8 mouse cellular contexts compared by ENCODE assay signal in genomic region chr8:84847684-84848435, GRCm38 (mm10). TPM values are rescaled to one million over a fixed set of nuclear protein-coding genes. Genes with fewer than 3 reads are reported as not detected.
DNase-seq lines count a peak whose midpoint lies in the region; ATAC-seq and TF ChIP-seq lines count a peak whose summit lies in the region.

No protein-coding gene starts in this region.

- no peak for TF ChIP-seq CTCF in heart, adult 2 months (IDR thresholded peaks at IDR 0.05)

- TF ChIP-seq POLR2A in heart, adult 2 months (IDR thresholded peaks at IDR 0.05; ENCODE audit: insufficient read depth, low read depth, low read length): no peak

- no peak for TF ChIP-seq EP300 in heart, adult 2 months (IDR thresholded peaks at IDR 0.05; ENCODE audit: insufficient read depth, low read depth, low read length)

- H3K4me2 ChIP-seq in forebrain, embryonic 12.5 days: peak overlapping the region; percentile 64
- peak overlapping the region; percentile 88 for H3K4me2 ChIP-seq in liver, embryonic 12.5 days
- H3K4me2 ChIP-seq in stomach, embryonic 14.5 days (replicated peaks; ENCODE audit: low read depth, low read length): peak overlapping the region; percentile 80

- H3K27me3 ChIP-seq in heart, adult 2 months (ENCODE audit: control insufficient read depth, insufficient read depth, low read length): no peaks in the 10 kb centered on the region
- no peaks in the 10 kb centered on the region for H3K27me3 ChIP-seq in forebrain, embryonic 12.5 days
- no peaks in the 10 kb centered on the region for H3K27me3 ChIP-seq in liver, embryonic 12.5 days (replicated peaks)
- no peaks in the 10 kb centered on the region for H3K27me3 ChIP-seq in stomach, embryonic 14.5 days (ENCODE audit: control insufficient read depth, insufficient read depth, low read length)

- peaks cover 5% of the 10 kb centered on the region for H3K4me1 ChIP-seq in heart, adult 2 months (ENCODE audit: control insufficient read depth, insufficient read depth, low read length)
- H3K4me1 ChIP-seq in forebrain, embryonic 12.5 days: peaks cover 31% of the 10 kb centered on the region
- H3K4me1 ChIP-seq in liver, embryonic 12.5 days: peaks cover 45% of the 10 kb centered on the region
- H3K4me1 ChIP-seq in stomach, embryonic 14.5 days (ENCODE audit: control insufficient read depth, insufficient read depth, low read length): peaks cover 20% of the 10 kb centered on the region

- no peak for DNase-seq in heart, adult 2 months
- no peak for DNase-seq in heart, postnatal 36 days
- peak; percentile 76 for DNase-seq in ES-CJ7 (ENCODE audit: low read depth, low spot score)
- DNase-seq in urinary bladder, postnatal 10 days (ENCODE audit: low spot score): no peak
- no peak for DNase-seq in cerebellum, postnatal 14 days

- H3K27ac ChIP-seq in heart, adult 2 months: peak overlapping the region; percentile 89
- H3K27ac ChIP-seq in forebrain, embryonic 12.5 days: peak overlapping the region; percentile 78
- peak overlapping the region; percentile 97 for H3K27ac ChIP-seq in liver, embryonic 12.5 days
- H3K27ac ChIP-seq in stomach, embryonic 14.5 days (ENCODE audit: low read length): peak overlapping the region; percentile 82

- peaks cover 15% of the 10 kb centered on the region for H3K36me3 ChIP-seq in heart, adult 2 months (ENCODE audit: control insufficient read depth, insufficient read depth, low read length)
- H3K36me3 ChIP-seq in forebrain, embryonic 12.5 days (replicated peaks): peaks cover 23% of the 10 kb centered on the region
- H3K36me3 ChIP-seq in liver, embryonic 12.5 days: peaks cover 32% of the 10 kb centered on the region
- H3K36me3 ChIP-seq in stomach, embryonic 14.5 days (ENCODE audit: control insufficient read depth, insufficient read depth, low read length): peaks cover 30% of the 10 kb centered on the region

- no peak for ATAC-seq in forebrain, embryonic 12.5 days (ENCODE audit: low FRiP score)
- ATAC-seq in liver, embryonic 12.5 days: no peak
- no peak for ATAC-seq in stomach, embryonic 14.5 days (ENCODE audit: insufficient number of reproducible peaks, insufficient read depth, low FRiP score, low read depth)

- H3K79me2 ChIP-seq in heart, adult 2 months (replicated peaks; ENCODE audit: control insufficient read depth, insufficient read depth, low read length): no peaks in the 10 kb centered on the region; the same call in 1 of the 2 replicates

- WGBS in heart, adult 2 months: 37% methylated on average over 6 of the region's 6 CpGs
- 59% methylated on average over 6 of the region's 6 CpGs for WGBS in forebrain, embryonic 12.5 days
- 13% methylated on average over 6 of the region's 6 CpGs for WGBS in liver, embryonic 12.5 days (ENCODE audit: insufficient replicate concordance)
- 46% methylated on average over 6 of the region's 6 CpGs for WGBS in stomach, embryonic 14.5 days

- intact Hi-C loops in heart, adult 2 months (cut with DNase I): loop anchor here (1.0 to 5.0 kb wide), 2 partner anchors 8 to 54 kb away; partner anchors contain the start of genes Farsa and Klf1
- intact Hi-C loops in heart, postnatal 36 days (cut with DNase I): loop anchor here (5.0 kb wide), 1 partner anchor 54 kb away; the partner anchor contains the start of gene Klf1

- no peaks in the 10 kb centered on the region for H3K9me3 ChIP-seq in forebrain, embryonic 12.5 days
- H3K9me3 ChIP-seq in liver, embryonic 12.5 days (replicated peaks): no peaks in the 10 kb centered on the region
- H3K9me3 ChIP-seq in stomach, embryonic 14.5 days (ENCODE audit: control insufficient read depth, low read depth, low read length): no peaks in the 10 kb centered on the region

- H3K4me3 ChIP-seq in heart, adult 2 months: peak overlapping the region; percentile 60; the same call in 1 of the 2 replicates
- peak overlapping the region; percentile 96 for H3K4me3 ChIP-seq in forebrain, embryonic 12.5 days (replicated peaks)
- peak overlapping the region; percentile 97 for H3K4me3 ChIP-seq in liver, embryonic 12.5 days
- peak overlapping the region; percentile 93 for H3K4me3 ChIP-seq in stomach, embryonic 14.5 days (ENCODE audit: low read depth, low read length)

- no peak overlapping the region for H3K9ac ChIP-seq in heart, adult 2 months (ENCODE audit: low read depth, low read length)
- H3K9ac ChIP-seq in forebrain, embryonic 12.5 days: peak overlapping the region; percentile 70
- peak overlapping the region; percentile 79 for H3K9ac ChIP-seq in liver, embryonic 12.5 days
- peak overlapping the region; percentile 64; the same call in 1 of the 2 replicates for H3K9ac ChIP-seq in stomach, embryonic 14.5 days (replicated peaks; ENCODE audit: low read depth, low read length)

RNA-seq across cellular contexts. Expression of gene Calr, which starts 1.1 kb away (rescaled TPM):
- 100 to 1,000 TPM; 352 to 416 TPM for total RNA-seq in heart, adult 2 months (2021)
- polyA plus RNA-seq in heart, adult 2 months (2012; rRNA removed): 154 and 269 TPM in 2 replicates
- 100 to 1,000 TPM; 337 to 380 TPM for total RNA-seq in heart, postnatal 36 days (2021)
- polyA plus RNA-seq in forebrain, embryonic 12.5 days (2016; fragmentation: Nextera tagmentation; extraction: Ambion mirVana): 619 TPM in 2 replicates
- 590 and 610 TPM in 2 replicates for polyA plus RNA-seq in liver, embryonic 12.5 days (2016; fragmentation: Nextera tagmentation; extraction: Ambion mirVana)
- polyA plus RNA-seq in stomach, embryonic 14.5 days (2014; fragmentation: Nextera tagmentation; extraction: Ambion mirVana): 669 and 791 TPM in 2 replicates

RNA-seq across cellular contexts. Expression of gene Rad23a, which starts 7.4 kb away (rescaled TPM):
- 10 to 100 TPM; 85.1 to 87.6 TPM for total RNA-seq in heart, adult 2 months (2021)
- polyA plus RNA-seq in heart, adult 2 months (2012; rRNA removed): 77.3 and 101 TPM in 2 replicates
- 10 to 100 TPM; 84.0 to 87.4 TPM for total RNA-seq in heart, postnatal 36 days (2021)
- 108 and 118 TPM in 2 replicates for polyA plus RNA-seq in forebrain, embryonic 12.5 days (2016; fragmentation: Nextera tagmentation; extraction: Ambion mirVana)
- polyA plus RNA-seq in liver, embryonic 12.5 days (2016; fragmentation: Nextera tagmentation; extraction: Ambion mirVana): 274 and 281 TPM in 2 replicates
- polyA plus RNA-seq in stomach, embryonic 14.5 days (2014; fragmentation: Nextera tagmentation; extraction: Ambion mirVana): 119 and 125 TPM in 2 replicates

RNA-seq across cellular contexts. Expression of gene Farsa, which starts 8.9 kb away (rescaled TPM):
- total RNA-seq in heart, adult 2 months (2021): 10 to 100 TPM; 21.8 to 24.5 TPM
- polyA plus RNA-seq in heart, adult 2 months (2012; rRNA removed): 32.5 and 41.4 TPM in 2 replicates
- 10 to 100 TPM; 23.1 TPM for total RNA-seq in heart, postnatal 36 days (2021)
- 110 and 111 TPM in 2 replicates for polyA plus RNA-seq in forebrain, embryonic 12.5 days (2016; fragmentation: Nextera tagmentation; extraction: Ambion mirVana)
- polyA plus RNA-seq in liver, embryonic 12.5 days (2016; fragmentation: Nextera tagmentation; extraction: Ambion mirVana): 96.3 and 98.6 TPM in 2 replicates
- polyA plus RNA-seq in stomach, embryonic 14.5 days (2014; fragmentation: Nextera tagmentation; extraction: Ambion mirVana): 83.7 and 88.9 TPM in 2 replicates

RNA-seq across cellular contexts. Expression of gene Gadd45gip1, which starts 16.5 kb away (rescaled TPM):
- total RNA-seq in heart, adult 2 months (2021): 10 to 100 TPM; 27.4 to 29.7 TPM
- polyA plus RNA-seq in heart, adult 2 months (2012; rRNA removed): 13.4 and 21.2 TPM in 2 replicates
- 10 to 100 TPM; 28.5 to 29.5 TPM for total RNA-seq in heart, postnatal 36 days (2021)
- 43.0 and 44.8 TPM in 2 replicates for polyA plus RNA-seq in forebrain, embryonic 12.5 days (2016; fragmentation: Nextera tagmentation; extraction: Ambion mirVana)
- 69.9 and 71.0 TPM in 2 replicates for polyA plus RNA-seq in liver, embryonic 12.5 days (2016; fragmentation: Nextera tagmentation; extraction: Ambion mirVana)
- 49.5 and 50.5 TPM in 2 replicates for polyA plus RNA-seq in stomach, embryonic 14.5 days (2014; fragmentation: Nextera tagmentation; extraction: Ambion mirVana)

RNA-seq across cellular contexts. Expression of gene Syce2, which starts 24.1 kb away (rescaled TPM):
- total RNA-seq in heart, adult 2 months (2021): 1 to 10 TPM; 2.6 to 4.3 TPM
- polyA plus RNA-seq in heart, adult 2 months (2012; rRNA removed): 0.33 and 0.64 TPM in 2 replicates
- 1 to 10 TPM; 3.8 to 4.1 TPM for total RNA-seq in heart, postnatal 36 days (2021)
- polyA plus RNA-seq in forebrain, embryonic 12.5 days (2016; fragmentation: Nextera tagmentation; extraction: Ambion mirVana): 76.7 and 82.9 TPM in 2 replicates
- polyA plus RNA-seq in liver, embryonic 12.5 days (2016; fragmentation: Nextera tagmentation; extraction: Ambion mirVana): 110 TPM in 2 replicates
- 65.4 and 77.8 TPM in 2 replicates for polyA plus RNA-seq in stomach, embryonic 14.5 days (2014; fragmentation: Nextera tagmentation; extraction: Ambion mirVana)
